Mouse (Mus musculus): ENCODE measurements around the gene Sec23b. TPM values are rescaled to one million over a fixed set of nuclear protein-coding genes. Genes with fewer than 3 reads are reported as not detected.

Sec23b gene
- polyA plus RNA-seq (2016; fragmentation: Nextera tagmentation; extraction: Ambion mirVana), result 107 and 115 TPM in 2 replicates

DNA sequence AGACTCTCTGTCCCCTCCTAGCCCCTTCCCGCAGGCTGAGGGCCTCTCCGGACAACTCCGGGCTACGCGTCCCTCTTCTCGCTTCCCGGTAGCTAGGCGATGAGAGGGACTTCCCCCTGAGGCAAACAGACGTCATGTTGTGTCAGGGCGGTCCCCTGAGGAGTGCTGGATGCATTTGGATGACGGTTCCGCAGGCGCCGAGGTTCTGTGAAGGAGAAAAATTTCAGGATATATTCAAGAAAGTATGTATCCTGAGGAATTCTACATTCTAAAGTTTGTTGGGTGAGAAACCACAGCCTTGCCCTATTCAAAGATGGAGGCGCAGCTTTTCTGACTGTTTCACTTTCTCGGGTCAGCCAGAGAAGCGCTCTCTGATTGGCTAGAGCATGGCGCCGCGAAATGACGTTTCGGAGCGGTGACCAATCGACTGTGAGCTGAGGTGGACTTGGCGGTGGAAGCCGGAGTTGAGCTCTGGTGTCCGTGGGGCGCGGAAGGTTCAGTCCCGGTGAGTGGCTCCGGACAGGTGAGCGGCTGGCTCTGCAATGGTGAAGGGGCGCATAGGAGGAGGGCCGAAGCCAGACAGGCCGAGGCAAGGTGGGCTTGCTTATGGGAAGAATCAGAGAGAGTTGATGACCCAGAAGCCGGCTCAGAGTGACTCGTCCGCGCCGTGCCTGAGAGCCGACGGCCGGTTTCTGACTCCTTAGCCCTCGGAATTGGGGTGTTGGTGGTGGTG is at the start of gene Sec23b:
TSS of gene Sec23b (plus strand) at position 410 of the 733 bp plus-strand sequence.
- no peaks in the 10 kb centered on the region for H3K27me3 ChIP-seq
- ATAC-seq (ENCODE audit: low FRiP score), result peak; percentile 98
- H3K9me3 ChIP-seq, result no peaks in the 10 kb centered on the region
- H3K4me3 ChIP-seq (replicated peaks), result peak within 1 kb of the TSS; percentile 79
- H3K4me1 ChIP-seq, result peaks cover 12% of the 10 kb centered on the region
- peak within 1 kb of the TSS; percentile 63 for H3K9ac ChIP-seq
- H3K27ac ChIP-seq, result peak within 1 kb of the TSS; percentile 90
- under 1% methylated on average over 44 of the region's 44 CpGs for WGBS
- peak within 1 kb of the TSS; percentile 65 for H3K4me2 ChIP-seq
- peaks cover 10% of the 10 kb centered on the region for H3K36me3 ChIP-seq (replicated peaks)

DNA sequence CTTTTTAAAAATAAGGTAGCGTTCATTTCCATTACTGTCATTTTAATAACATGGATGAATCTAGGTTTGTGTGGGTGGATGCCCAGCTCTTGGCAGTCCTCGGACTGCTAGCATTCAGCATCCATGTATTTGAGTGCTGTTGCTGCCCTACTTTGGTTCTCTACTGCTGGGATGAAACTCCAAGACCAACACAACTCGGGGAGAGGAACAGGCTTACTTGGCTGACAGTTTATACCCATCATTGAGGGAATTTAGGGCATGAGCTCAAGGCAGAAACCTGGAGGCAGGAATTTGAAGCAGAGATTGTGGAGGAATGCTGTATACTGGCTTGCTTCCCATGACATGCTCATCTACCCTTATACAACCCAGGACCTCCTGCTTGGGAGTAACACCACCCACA is 41.4 kb upstream of the Sec23b start:
- H3K27ac ChIP-seq, result no peak overlapping the region
- H3K36me3 ChIP-seq (replicated peaks), result no peaks in the 10 kb centered on the region
- H3K4me2 ChIP-seq, result no peak overlapping the region
- no peak overlapping the region for H3K9ac ChIP-seq
- H3K9me3 ChIP-seq, result no peaks in the 10 kb centered on the region
- 83% methylated on average over 3 of the region's 3 CpGs for WGBS
- no peak for ATAC-seq (ENCODE audit: low FRiP score)
- H3K4me3 ChIP-seq (replicated peaks), result no peak overlapping the region
- H3K4me1 ChIP-seq, result no peaks in the 10 kb centered on the region
- H3K27me3 ChIP-seq, result no peaks in the 10 kb centered on the region

DNA sequence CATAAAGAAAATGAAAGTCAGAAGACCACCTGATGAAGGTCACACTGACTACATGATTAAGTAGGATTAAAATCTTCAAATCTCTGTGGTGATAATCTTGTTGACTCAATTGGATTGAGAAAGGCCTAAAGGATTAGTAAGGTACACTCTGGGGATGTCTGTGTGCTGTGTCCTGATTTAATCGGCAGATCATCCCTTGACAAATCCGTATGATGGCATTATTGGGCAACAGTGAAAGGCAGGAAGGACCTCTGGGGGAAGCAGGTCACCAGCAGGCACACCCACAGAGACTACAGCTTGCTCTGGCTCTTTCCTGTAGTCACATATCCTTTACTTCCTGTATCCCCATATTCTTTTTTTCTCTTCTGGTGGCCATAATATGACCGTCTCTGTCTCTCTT is 36.3 kb upstream of the Sec23b start:
- Histone ChIP-seq H3K9me3 (no peaks in the 10 kb centered on the region), H3K36me3 (replicated peaks) (no peaks in the 10 kb centered on the region), H3K4me3 (replicated peaks) (no peak overlapping the region), H3K27me3 (no peaks in the 10 kb centered on the region), H3K4me2 (no peak overlapping the region), H3K27ac (no peak overlapping the region), H3K4me1 (no peaks in the 10 kb centered on the region), H3K9ac (no peak overlapping the region)
- no peak for ATAC-seq (ENCODE audit: low FRiP score)
- 63% methylated on average over 3 of the region's 3 CpGs for WGBS

DNA sequence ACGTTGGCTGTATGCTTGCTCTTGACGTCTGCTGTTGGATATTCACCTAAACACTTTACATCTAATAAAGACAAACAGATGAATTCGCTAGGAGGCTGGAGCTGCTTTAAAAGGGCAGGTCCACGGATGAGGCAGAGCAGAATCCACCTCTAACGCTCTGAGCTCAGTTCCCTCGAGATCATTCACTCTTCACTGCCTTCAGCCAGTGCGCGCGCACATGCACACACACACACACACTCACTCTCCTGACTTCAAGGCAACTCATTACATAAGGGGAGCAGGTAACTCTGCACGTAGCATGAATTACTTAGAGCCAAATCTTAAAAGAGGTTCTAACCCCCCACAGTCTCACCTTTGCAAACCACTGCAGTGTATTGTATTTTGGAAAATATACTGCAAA is 30.2 kb upstream of the Sec23b start:
- H3K4me1 ChIP-seq, result peaks cover 15% of the 10 kb centered on the region
- H3K27ac ChIP-seq, result no peak overlapping the region
- WGBS, result 59% methylated on average over 10 of the region's 10 CpGs
- H3K4me2 ChIP-seq, result no peak overlapping the region
- no peak for ATAC-seq (ENCODE audit: low FRiP score)
- no peaks in the 10 kb centered on the region for H3K9me3 ChIP-seq
- H3K9ac ChIP-seq, result no peak overlapping the region
- H3K27me3 ChIP-seq, result 0 out of 2 replicates have a peak, but pooled peaks cover 4% of the 10 kb centered on the region
- H3K4me3 ChIP-seq (replicated peaks), result no peak overlapping the region
- H3K36me3 ChIP-seq (replicated peaks), result peaks cover 3% of the 10 kb centered on the region; the same call in 1 of the 2 replicates

DNA sequence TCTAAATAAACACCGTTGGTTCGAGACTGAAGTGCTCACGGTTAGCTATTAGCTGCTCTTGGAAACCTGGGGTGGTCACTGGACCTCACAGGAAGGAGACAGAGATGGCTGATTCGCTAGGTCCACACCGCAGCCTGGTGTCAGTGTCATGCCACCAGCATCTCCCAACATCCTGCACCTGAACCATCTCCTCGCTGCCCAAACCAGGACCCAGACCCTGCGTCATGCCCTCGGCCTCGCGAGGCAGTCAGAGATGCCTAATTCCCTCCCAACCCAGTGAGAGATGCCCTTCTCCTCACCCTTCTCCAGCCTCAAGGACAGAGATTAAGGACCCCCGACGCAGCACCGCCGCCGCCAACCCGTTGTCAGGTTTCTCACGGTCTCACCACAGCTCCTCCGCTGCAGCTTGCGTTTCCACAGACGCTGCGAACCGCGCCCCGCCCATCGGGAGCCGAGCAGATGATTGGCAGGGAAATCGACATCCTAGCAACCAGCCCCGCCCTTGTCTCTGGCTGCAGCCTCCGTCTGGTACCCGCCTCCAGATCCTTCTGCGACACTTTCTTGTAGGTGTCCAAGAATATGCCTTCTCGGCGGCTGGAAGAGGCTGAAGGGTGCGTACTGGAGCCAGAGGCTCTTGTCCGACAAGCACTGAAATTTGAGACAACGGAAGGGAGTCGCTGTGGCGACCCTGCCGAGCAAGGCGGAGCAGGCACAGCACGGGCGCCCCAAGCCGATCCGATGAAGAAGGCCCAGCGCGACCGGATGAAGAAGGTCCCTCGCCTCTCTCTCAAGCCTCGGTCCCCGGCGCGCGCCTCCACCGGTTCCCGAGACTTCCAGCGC is 28.8 kb upstream of the Sec23b start, which contains the start of the genes Dzank1 and Polr3f:
TSS of gene Dzank1 (minus strand) at position 434 of the 840 bp plus-strand sequence.
TSS of gene Polr3f (plus strand) at position 738 of the 840 bp plus-strand sequence.
- H3K27me3 ChIP-seq, result 0 out of 2 replicates have a peak, but pooled peaks cover 4% of the 10 kb centered on the region
- peak; percentile 98 for ATAC-seq (ENCODE audit: low FRiP score)
- peak within 1 kb of the TSS; percentile 94 for H3K27ac ChIP-seq
- H3K4me3 ChIP-seq (replicated peaks), result peak within 1 kb of the TSS; percentile 94
- H3K36me3 ChIP-seq (replicated peaks), result peaks cover 8% of the 10 kb centered on the region; the same call in 1 of the 2 replicates
- peaks cover 15% of the 10 kb centered on the region for H3K4me1 ChIP-seq
- peak within 1 kb of the TSS; percentile 82 for H3K4me2 ChIP-seq
- H3K9me3 ChIP-seq, result no peaks in the 10 kb centered on the region
- 1% methylated on average over 56 of the region's 56 CpGs for WGBS
- H3K9ac ChIP-seq, result peak within 1 kb of the TSS; percentile 90

DNA sequence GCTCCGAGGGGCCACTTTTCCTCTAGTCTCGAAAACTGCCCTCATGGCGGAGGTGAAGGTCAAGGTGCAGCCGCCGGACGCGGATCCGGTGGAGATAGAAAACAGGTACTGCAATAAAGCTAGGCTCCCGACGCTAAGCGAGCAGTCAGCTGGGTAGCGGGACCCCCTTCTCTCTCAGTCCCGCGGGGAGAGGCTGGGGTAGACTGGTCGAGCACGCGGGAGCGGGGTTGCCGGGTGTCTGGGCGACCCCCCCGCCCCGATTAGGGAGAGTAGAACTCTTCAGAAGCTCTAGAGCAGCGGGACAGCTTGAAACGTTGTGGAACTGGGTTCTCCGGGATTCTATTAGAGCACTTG is 28.2 kb upstream of the Sec23b start:
- peak; percentile 59 for ATAC-seq (ENCODE audit: low FRiP score)
- under 1% methylated on average over 25 of the region's 25 CpGs for WGBS
- Histone ChIP-seq H3K4me3 (replicated peaks) (peak overlapping the region; percentile 94), H3K27me3 (0 out of 2 replicates have a peak, but pooled peaks cover 4% of the 10 kb centered on the region), H3K9ac (peak overlapping the region; percentile 90), H3K4me1 (peaks cover 15% of the 10 kb centered on the region), H3K9me3 (no peaks in the 10 kb centered on the region), H3K27ac (peak overlapping the region; percentile 94), H3K36me3 (replicated peaks) (peaks cover 11% of the 10 kb centered on the region), H3K4me2 (peak overlapping the region; percentile 82)

DNA sequence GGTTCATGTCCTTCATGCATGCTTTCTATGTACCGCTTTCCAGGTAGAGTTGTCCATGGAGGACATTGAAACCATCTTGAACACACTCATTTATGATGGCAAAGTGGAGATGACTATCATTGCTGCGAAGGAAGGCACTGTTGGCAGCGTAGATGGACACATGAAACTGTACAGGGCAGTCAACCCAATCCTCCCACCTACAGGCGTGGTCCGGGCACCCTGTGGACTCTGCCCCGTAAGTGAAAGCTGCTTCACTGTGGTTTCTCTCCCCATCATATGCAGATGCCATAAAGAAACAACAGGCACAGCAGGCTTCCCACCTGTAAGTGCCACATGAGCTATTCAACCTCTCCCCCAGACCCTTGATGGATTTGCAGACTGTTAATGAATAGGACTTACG is 18.9 kb upstream of the Sec23b start:
- H3K4me1 ChIP-seq, result no peaks in the 10 kb centered on the region
- H3K27ac ChIP-seq, result no peak overlapping the region
- 0 out of 2 replicates have a peak, but pooled peaks cover 2% of the 10 kb centered on the region for H3K9me3 ChIP-seq
- no peak overlapping the region for H3K9ac ChIP-seq
- H3K4me2 ChIP-seq, result no peak overlapping the region
- peaks cover 85% of the 10 kb centered on the region for H3K36me3 ChIP-seq (replicated peaks)
- WGBS, result 95% methylated on average over 7 of the region's 7 CpGs
- no peak for ATAC-seq (ENCODE audit: low FRiP score)
- H3K27me3 ChIP-seq, result no peaks in the 10 kb centered on the region
- no peak overlapping the region for H3K4me3 ChIP-seq (replicated peaks)

DNA sequence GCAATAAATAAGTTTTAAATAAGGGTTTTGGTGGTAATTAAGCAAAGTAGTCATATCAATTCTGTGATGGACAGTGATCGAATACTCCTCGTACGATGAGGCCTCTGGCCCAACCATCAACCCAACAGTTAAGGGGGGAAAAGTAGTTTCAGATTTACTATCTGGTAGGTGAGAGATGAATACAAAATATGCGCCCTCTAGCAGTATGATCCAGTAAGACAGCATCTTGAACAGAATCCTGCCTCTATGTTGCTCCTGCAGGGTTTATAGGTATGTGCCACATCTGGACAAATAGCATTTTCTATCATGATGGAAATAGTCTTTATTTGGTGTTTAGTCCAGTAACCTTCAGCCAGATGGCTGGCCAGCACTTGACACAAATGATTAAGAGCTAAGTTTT is 14.8 kb upstream of the Sec23b start:
- WGBS, result 87% methylated on average over 4 of the region's 4 CpGs
- Histone ChIP-seq H3K4me2 (no peak overlapping the region), H3K9me3 (no peaks in the 10 kb centered on the region), H3K9ac (no peak overlapping the region), H3K27me3 (no peaks in the 10 kb centered on the region), H3K27ac (no peak overlapping the region), H3K4me1 (no peaks in the 10 kb centered on the region), H3K36me3 (replicated peaks) (peaks cover 84% of the 10 kb centered on the region), H3K4me3 (replicated peaks) (no peak overlapping the region)
- no peak for ATAC-seq (ENCODE audit: low FRiP score)

DNA sequence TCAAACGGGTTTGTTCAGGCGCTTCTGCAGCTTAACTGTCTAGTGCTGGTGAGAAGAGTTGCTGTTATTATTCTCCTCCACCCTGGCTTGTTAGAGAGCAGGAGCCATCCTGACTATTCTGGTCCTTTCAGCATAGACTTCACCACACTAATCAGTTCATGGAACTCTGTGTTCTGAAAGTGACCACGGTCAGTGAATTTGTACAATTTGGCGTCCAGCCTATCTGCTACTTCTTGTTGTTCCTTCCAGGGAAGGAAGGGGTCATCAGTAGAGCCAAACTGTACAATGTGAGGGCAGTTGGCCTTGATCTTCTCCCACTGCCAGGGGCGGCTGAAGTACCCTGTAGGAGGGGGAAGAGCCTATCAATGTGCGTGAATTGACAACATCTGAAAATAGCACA is 12.4 kb upstream of the Sec23b start:
- Histone ChIP-seq H3K4me2 (no peak overlapping the region), H3K27me3 (no peaks in the 10 kb centered on the region), H3K4me3 (replicated peaks) (no peak overlapping the region), H3K36me3 (replicated peaks) (peaks cover 82% of the 10 kb centered on the region), H3K9ac (no peak overlapping the region), H3K9me3 (no peaks in the 10 kb centered on the region), H3K27ac (no peak overlapping the region), H3K4me1 (no peaks in the 10 kb centered on the region)
- WGBS, result 91% methylated on average over 6 of the region's 6 CpGs
- no peak for ATAC-seq (ENCODE audit: low FRiP score)

DNA sequence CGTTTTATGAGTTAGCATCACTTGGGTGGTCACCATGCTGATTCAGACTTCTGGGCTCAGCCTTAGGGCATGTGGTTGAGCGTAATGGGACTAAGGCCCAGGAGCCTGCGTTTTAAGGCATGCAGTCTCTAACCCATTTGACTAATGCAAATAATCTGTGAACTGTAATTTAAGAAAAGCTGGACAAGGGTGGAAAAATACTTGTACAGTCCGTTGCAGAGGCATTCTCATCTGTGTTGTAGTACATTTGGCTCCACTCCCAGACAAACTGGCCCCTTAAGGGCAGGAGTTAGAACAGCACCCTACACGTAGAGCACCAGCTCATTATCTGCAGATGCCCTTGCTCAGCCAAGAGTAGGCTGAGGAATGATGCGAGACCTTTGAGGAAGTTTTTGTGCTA is 11.4 kb upstream of the Sec23b start:
- no peak overlapping the region for H3K9ac ChIP-seq
- peaks cover 72% of the 10 kb centered on the region for H3K36me3 ChIP-seq (replicated peaks)
- no peaks in the 10 kb centered on the region; the same call in 1 of the 2 replicates for H3K4me1 ChIP-seq
- no peaks in the 10 kb centered on the region for H3K9me3 ChIP-seq
- WGBS, result 92% methylated on average over 6 of the region's 6 CpGs
- no peak overlapping the region for H3K4me2 ChIP-seq
- H3K4me3 ChIP-seq (replicated peaks), result no peak overlapping the region
- H3K27me3 ChIP-seq, result no peaks in the 10 kb centered on the region
- no peak for ATAC-seq (ENCODE audit: low FRiP score)
- no peak overlapping the region for H3K27ac ChIP-seq

DNA sequence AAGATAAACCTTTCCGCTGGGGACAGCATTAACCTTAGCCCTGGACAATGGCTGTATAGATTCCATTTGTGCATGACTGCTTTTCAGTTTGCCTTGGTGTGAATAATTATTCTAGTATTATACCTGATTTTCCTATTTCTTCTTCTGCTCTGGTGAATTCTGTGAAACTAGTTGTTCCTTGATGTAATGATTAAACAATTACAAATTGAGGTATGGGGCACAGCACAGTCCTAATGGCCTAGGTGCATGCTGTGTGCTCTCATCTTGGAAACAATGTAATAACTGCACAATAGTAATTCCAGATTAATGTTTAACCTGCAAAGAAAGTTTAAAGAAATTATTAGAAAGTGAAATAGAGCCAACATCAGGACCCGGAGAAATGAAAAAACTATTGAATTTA is 11.0 kb upstream of the Sec23b start:
- WGBS, result 90% methylated on average over 2 of the region's 2 CpGs
- ATAC-seq (ENCODE audit: low FRiP score), result no peak

DNA sequence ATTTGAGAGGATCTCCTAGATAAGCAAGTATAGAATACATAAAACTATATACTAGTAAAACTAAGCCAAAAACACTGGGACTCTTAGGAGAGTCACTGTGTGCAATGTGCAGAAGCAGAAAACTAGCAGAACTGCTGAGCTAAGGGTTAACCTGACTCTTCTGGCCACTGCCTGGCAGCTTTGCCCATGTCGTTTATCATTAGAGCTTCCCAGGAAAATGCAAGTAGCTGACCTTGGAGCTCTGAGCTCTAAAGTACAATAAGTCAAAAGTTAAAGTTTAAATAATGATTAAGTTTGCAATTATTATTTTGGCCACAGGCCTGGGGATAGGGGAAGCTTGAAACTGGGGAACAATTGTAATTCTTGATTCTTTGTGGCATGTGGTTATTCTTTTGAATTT is 10.5 kb upstream of the Sec23b start:
- H3K36me3 ChIP-seq (replicated peaks), result peaks cover 65% of the 10 kb centered on the region
- WGBS, result 65% methylated on average over 1 of the region's 1 CpGs
- H3K4me3 ChIP-seq (replicated peaks), result no peak overlapping the region

More for the DNA sequence above, 11.0 kb upstream of the Sec23b start:
- Histone ChIP-seq H3K4me3 (replicated peaks) (no peak overlapping the region), H3K27ac (no peak overlapping the region), H3K4me1 (peaks cover 3% of the 10 kb centered on the region), H3K27me3 (no peaks in the 10 kb centered on the region), H3K9ac (no peak overlapping the region), H3K36me3 (replicated peaks) (peaks cover 68% of the 10 kb centered on the region), H3K9me3 (no peaks in the 10 kb centered on the region), H3K4me2 (no peak overlapping the region)

More for the DNA sequence above, 10.5 kb upstream of the Sec23b start:
- Histone ChIP-seq H3K9me3 (no peaks in the 10 kb centered on the region), H3K27ac (no peak overlapping the region), H3K4me2 (no peak overlapping the region), H3K4me1 (peaks cover 4% of the 10 kb centered on the region), H3K27me3 (no peaks in the 10 kb centered on the region), H3K9ac (no peak overlapping the region)
- no peak for ATAC-seq (ENCODE audit: low FRiP score)

Data from forebrain, embryonic 12.5 days (tissue).